Mouse (Mus musculus) ES-Bruce4 (cell line): ENCODE measurements around the gene Samd1.

Experiments used
- CTCF ChIP-seq: IDR thresholded peaks from one replicate; pipeline ENCODE4 v1.8.1; 2011; ENCODE audit warnings: low read depth, low read length
- EP300 ChIP-seq: IDR thresholded peaks from 2 replicates; pipeline ENCODE4 v1.6.1; 2011; ENCODE audit warnings: low read depth, low read length; ENCODE audit not compliant: insufficient read depth
- POLR2A ChIP-seq: IDR thresholded peaks from one replicate; pipeline ENCODE4 v1.8.1; 2011; ENCODE audit warnings: low read length; ENCODE audit not compliant: insufficient read depth

DNA sequence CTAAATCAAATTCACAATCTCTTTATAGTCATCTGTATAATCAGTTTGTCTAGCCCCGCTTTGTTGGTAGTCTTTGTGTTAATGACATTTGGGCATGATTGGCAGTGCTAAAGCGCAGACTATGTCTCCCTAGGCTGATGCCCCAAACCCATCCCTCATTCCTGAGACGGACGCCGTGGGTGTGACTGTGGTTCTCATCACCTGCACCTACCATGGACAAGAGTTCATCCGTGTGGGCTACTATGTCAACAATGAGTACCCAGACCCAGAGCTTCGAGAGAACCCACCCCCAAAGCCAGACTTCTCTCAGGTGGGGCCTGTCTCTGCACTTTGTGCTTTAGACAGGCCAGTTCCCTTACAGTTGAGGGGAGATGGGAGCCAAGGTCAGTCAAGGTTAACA lies 29.8 kb upstream of the Samd1 start:
- TF ChIP-seq CTCF = no peak
- no peak for TF ChIP-seq POLR2A
- no peak for TF ChIP-seq EP300
